Mouse (Mus musculus) retina, postnatal 1 day (tissue): Measurements from ENCODE around the gene R3hdm1.
"Not testable (repeated sequence)": the region's sequence is repeated elsewhere in the genome, so short reads cannot be mapped to it uniquely, and the experiment has no call there.

Experiments used
- DNase-seq: peaks from one replicate; pipeline ENCODE4 v3.0.0-alpha.2; 2012

R3hdm1 gene

GRCm38 (mm10) chr1:128102641-128103461 is at the start of gene R3hdm1, which contains the start of gene Zranb3:
TSS of gene R3hdm1 (plus strand) at chr1:128103301.
TSS of gene Zranb3 (minus strand) at chr1:128103047.
- peak; percentile 100 for DNase-seq

- no peak for DNase-seq
Measured at GRCm38 (mm10) chr1:128057269-128057668, 45.8 kb upstream of the R3hdm1 start.

DNA sequence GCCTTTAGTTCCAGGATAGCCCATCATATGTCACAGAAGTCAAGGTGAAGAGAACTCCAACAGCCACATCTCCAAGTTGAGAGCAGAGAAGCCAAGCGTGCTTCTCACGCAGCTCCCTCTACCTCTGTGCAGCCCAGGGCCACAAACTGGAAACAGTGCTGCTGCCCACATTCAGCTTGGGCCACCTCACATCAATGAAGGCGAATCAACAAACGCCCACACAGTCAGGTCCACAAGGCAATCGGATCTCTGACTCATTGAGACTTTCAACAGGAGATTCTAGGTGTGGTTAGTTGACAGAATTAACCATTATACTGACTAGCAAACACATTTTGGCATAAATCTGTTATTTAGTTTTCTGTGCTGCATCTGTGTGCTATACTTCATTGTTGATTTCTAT is 44.5 kb upstream of the R3hdm1 start:
- no peak for DNase-seq

DNA sequence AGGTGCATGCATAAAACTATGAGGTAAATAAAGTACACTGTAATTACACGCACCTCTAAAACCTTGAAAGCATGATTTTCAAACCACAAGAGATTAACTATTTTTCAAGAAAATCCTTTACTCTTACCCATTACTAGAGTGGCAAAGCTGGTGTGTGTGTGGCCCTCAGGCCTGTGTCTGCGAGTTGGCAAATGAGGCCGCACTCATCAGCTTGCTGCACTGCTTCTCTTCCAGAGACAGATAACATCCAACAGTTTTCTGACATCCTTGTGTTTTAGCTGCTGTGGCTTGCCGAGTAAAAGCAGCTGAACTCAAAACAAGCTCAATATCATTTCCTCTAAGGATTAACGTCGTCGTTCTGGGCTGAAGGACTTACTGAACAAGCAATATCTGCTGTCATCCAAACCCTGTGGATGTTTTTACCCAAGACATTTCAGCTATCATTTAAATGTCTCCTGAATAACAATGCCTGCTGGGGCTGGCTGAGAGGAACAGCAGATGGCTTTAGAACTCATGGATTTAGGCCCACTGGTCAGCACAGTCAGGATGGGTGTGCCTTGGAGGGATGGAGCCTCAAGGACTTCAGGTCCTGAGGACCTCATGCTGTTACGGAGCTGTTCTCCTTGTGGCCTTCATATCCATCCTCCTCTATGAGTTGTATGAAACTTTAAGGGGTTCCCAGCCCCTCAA is 42.3 kb upstream of the R3hdm1 start:
- DNase-seq, result peak; percentile 51

GRCm38 (mm10) chr1:128061401-128061800 is 41.7 kb upstream of the R3hdm1 start:
- DNase-seq, result peak; percentile 77

DNA sequence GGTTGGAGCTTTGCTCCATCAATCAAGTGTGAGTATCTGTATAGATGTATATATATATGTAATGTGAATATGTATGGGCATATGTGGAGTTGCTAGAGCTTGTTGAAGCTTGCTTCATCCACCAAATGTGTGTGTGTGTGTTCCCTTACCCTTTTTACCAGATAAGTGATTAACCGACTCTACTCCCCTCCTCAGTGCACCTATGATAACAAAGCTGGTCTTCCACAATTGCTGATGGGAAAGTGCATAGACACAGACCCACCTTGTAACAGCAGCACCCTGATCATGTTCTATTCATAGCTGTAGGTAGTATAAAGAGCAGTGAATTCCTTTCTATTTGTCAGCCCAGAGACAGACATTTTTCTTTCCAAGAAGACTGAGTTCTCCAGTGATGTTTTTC is 40.9 kb upstream of the R3hdm1 start:
- no peak for DNase-seq

DNA sequence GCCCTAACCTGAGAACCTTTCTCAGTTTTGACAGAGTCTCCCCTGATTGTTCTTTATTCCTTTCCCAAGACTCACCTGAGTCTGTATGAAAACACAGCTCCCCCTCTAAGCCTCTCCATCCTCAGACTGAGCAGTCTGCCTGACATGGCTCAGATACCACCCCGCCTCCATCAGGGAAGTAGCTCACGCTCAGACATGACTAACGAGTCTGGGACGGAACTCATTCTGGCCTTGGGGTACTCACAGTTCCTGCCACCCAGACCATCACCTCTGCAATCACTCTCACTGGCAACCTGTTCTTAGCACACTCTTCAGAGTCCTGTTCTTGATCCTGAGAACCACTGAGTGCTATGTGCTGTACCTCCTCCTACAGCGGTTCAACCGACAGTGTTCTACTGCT is 38.4 kb upstream of the R3hdm1 start:
- DNase-seq, result no peak

GRCm38 (mm10) chr1:128068945-128069397 is 34.1 kb upstream of the R3hdm1 start:
- no peak for DNase-seq

DNA sequence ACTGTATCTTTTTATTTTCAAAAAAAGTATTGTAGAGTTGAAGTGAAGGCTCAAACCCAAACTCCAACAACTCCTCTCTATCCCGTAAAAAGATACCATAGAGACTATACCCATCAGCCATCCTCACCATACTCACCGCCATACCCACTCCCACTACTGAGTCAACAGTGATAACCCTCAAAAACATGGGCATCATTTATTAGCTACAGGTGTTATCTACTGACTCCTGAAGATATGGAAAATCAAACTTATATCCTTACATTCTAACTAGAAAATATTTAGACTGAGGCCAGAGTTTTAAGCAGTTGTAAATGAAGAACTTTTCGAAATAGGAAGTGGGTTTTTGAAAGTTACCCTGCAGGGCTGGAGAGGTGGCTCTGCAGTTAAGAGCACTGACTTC is 33.1 kb upstream of the R3hdm1 start:
- no peak for DNase-seq

- DNase-seq, result no peak
Measured at GRCm38 (mm10) chr1:128073051-128073450, 30.1 kb upstream of the R3hdm1 start.

- DNase-seq, result no peak
Measured at GRCm38 (mm10) chr1:128076791-128077479, 26.2 kb upstream of the R3hdm1 start.

- DNase-seq, result no peak
Measured at GRCm38 (mm10) chr1:128077788-128078187, 25.3 kb upstream of the R3hdm1 start.

DNA sequence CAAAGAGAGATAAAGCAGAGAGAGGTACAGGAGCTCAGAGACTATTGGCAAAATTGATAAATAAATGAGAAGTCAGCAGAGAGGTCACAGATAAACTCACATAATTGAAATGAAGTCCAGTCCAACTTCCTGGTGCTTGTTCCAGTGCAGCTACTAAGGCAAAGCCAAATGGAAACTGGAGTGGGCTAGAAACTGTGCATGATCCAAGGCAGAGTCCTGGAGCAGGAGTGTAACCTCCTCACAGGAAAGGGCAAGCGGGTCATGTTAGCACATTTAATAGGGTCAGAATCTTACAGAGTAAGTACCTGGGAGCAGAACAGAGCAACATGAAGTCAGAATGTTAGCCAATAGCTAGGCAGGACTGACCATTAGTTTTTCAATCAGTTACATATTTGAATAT is 24.5 kb upstream of the R3hdm1 start:
- DNase-seq, result no peak

GRCm38 (mm10) chr1:128080936-128081696 is 22.0 kb upstream of the R3hdm1 start:
- no peak for DNase-seq

GRCm38 (mm10) chr1:128081873-128082272 is 21.2 kb upstream of the R3hdm1 start:
- no peak for DNase-seq

DNA sequence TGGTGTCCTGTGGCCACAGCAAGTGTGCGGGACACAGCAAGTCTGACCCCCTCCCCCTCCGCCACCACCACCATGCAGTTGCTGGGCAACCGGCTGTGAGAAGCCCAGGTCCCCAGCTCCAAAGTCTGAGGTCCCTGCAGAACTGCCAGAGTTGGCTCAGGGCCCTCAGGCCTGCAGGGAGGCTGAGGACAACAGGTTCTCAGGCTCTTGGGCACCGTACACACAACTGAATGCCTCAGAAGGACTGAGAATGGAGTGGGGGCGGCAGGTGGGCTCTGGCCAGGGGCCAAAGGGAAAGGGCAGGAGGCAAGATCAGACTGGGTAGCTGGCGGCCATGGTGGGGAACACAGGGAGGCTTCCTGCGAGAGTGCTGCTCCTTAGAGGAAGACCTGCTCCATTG is 20.3 kb upstream of the R3hdm1 start:
- no peak for DNase-seq

DNA sequence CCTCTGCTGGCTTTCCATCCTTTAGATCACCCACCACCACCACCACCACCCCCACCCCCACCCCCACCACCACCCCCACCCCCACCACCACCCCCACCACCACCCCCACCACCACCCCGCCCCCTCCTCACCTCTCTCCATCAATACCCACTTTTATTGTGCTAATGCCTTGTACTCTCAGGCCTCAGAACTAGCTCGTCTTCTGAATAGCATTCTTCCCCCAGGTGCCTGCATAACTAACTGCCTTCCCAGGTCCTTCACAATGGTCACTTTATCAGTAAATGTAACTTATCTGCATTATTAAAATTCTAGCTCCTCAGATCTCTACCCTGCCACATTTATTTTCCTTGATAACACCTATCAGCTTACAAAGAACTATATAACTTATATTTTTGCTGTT is 8.4 kb upstream of the R3hdm1 start:
- DNase-seq, result no peak

- no peak for DNase-seq
Measured at GRCm38 (mm10) chr1:128098309-128098708, 4.8 kb upstream of the R3hdm1 start.

DNA sequence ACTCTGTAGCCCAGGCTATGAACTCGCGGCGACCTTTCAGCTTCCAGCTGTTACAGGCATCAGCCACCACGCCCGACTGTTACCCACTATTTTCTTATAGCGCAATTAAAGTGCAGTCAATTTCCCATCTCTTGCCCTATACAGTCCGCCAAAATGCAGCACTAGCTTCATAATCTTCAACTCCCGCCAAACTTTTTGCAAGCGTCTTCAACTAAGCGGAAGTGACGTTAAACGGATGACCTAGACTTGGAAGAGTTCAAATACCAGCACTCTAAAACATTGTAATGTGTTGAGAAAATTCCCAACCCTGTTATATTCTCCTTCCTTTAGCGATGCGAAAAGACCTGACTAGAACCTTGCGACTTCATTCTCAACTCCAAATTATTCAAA is 855 bp upstream of the R3hdm1 start:
- no peak for DNase-seq

DNA sequence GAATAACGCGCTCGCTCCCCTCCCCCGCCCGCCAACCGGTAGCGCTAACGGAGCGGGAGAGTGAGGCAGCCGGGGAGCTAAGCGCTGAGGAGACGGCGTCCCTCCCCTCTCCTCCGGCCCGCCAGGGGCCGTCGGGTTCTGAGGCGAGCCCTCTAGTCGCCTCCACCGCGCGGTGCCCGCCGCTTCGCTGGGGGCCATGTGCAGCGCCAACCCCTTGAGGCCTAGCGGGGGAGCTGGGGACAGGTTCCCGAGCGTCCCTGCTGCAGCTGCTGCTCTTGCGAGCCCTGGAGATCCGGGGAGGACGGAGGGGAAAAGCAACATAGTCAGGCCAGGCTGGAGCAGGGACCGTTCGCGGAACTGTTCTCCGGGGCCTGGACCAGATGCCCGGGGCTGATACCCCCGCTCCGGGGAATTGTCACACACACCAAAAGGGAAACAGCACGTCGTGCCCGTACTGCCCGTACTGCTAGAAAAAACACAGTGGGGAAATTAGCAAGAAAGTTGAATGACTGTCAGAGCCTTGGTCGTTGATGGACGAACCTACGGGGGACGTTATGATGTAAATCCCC is 503 bp downstream of the R3hdm1 start:
- DNase-seq, result no peak

DNA sequence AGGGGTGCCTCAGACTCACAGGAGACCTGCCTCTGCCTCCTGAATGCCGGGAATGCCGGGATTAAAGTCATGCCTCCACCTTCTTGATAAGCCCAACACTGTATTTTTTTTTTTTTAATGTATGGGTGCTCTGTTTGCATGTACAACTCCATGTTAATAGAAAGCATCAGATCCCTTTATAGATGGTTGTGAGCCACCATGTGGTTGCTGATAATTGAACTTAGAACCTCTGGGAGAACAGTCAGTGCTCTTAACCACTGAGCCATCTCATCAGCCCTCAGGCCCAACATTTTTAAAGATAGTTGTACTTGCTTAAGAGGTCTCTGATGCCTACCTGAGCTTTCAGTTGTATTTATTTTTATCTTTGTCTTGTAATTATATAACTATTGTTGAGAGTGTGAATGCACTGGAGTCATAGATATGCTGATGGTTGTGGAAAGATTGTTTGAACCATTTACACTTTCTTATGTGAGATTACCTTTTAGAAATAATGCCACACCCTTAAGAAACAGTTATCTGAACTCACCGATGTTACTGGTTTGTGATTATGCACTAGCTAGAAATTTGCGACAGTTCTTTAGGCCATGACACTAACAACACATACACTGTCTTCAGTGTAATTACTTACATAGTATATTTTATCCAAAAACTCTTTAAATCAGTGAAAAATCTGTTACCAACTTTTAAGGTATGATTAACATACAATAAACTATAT is 18.0 kb downstream of the R3hdm1 start:
- DNase-seq, result no peak

- not testable (repeated sequence) for DNase-seq
Measured at GRCm38 (mm10) chr1:128136222-128136621, 33.1 kb downstream of the R3hdm1 start.
